Mouse (Mus musculus): ENCODE measurements at regions not wholly inside any gene's neighbourhood (a gene's known extent, or its start where the extent isn't known, plus 50 kb on each side); places are given as distances from the start of the nearest gene placed in this dataset.
A peak's percentile ranks its signal among the peaks of the same experiment; 100 is the strongest.

DNA sequence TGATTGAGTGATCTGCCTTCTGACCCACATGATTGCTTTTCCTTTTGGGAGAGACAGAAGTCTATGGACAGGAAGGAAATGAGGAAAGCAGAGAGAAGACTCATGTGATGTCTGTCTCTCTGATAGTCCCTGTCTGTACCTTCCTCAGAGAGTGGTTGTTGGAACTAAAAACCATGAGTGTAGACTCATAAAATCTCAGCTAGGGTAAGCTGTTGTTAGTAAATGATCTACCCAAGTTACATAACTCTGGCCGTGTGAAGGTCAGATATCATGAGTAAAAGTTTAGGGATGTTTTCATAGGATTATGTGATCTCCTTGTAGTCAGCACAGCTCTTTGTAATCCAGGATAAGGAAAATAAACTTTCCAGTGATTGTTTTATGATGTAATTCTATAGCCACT lies 183.0 kb upstream of the Slc30a5 start:
- DNase-seq (ENCODE audit: low spot score), result no peak

DNA sequence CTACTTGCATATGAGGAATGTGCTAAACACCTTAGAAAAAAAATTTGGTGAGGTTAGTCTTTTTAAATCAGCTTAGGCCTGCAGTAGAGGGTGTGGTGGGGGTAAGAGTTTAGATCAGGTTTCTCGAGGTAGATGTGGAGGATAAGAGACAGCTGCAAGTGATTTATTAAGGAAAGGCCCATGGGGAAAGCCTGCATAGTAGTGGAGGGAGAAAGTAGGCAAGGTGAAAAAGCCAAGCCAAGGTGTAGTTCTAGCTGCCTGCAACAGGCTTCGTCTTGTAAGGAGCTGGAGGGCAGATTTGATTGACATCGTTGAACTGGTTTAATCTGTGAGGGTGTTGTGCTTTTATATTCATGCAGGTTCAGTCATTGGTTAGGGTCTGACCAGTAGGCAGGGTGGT lies 182.2 kb upstream of the Slc30a5 start:
- DNase-seq (ENCODE audit: low spot score), result no peak

- DNase-seq (ENCODE audit: low spot score), result no peak
Measured at GRCm38 (mm10) chr13:101013604-101014003, 180.4 kb upstream of the Slc30a5 start.

- DNase-seq (ENCODE audit: low spot score), result no peak
Measured at GRCm38 (mm10) chr13:100990646-100991045, 157.4 kb upstream of the Slc30a5 start.

GRCm38 (mm10) chr13:100988671-100989531 lies 155.7 kb upstream of the Slc30a5 start:
- DNase-seq (ENCODE audit: low spot score), result no peak

DNA sequence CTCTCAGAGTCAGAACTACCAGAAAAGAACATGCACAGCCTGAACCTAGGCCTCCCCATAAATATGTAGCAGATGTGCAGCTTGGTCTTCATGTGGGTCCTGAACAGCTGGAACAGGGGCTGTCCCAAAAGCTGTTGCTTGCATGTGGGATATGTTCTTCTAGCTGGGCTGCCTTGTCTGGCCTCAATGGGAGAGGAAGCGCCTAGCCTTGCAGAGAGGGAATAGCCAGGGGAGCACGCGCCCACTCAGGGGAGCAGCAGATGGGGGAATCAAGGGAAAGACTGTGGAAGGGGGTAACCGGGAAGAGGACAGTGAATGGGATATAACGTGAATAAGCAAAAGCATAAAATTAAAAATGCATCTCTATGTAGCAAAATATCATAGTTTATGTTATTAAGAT lies 154.9 kb upstream of the Slc30a5 start:
- no peak for DNase-seq (ENCODE audit: low spot score)

DNA sequence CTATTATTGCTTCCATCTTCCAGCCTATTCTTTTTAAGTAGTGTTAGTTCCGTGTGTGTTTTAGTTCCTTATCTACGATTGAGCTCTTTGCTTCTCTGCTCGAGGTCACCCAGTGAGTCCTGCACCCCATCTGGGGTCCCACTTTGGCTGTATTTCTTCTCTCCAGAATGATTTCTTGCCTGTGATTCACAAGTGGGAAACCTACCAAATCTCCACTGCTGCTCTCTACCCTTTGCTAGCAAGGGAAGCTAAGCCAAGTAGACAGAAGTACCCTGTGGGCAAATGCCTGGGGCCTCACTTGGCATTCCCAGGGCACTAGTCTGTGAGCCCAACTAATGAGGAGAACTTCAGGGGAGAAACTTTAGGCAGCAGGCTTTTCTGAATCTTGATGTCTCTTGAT lies 142.5 kb upstream of the Slc30a5 start:
- DNase-seq (ENCODE audit: low spot score), result no peak

GRCm38 (mm10) chr13:100971080-100972017 lies 138.1 kb upstream of the Slc30a5 start:
- no peak for DNase-seq (ENCODE audit: low spot score)

GRCm38 (mm10) chr13:100962811-100963540 lies 129.7 kb upstream of the Slc30a5 start:
- no peak for DNase-seq (ENCODE audit: low spot score)

DNA sequence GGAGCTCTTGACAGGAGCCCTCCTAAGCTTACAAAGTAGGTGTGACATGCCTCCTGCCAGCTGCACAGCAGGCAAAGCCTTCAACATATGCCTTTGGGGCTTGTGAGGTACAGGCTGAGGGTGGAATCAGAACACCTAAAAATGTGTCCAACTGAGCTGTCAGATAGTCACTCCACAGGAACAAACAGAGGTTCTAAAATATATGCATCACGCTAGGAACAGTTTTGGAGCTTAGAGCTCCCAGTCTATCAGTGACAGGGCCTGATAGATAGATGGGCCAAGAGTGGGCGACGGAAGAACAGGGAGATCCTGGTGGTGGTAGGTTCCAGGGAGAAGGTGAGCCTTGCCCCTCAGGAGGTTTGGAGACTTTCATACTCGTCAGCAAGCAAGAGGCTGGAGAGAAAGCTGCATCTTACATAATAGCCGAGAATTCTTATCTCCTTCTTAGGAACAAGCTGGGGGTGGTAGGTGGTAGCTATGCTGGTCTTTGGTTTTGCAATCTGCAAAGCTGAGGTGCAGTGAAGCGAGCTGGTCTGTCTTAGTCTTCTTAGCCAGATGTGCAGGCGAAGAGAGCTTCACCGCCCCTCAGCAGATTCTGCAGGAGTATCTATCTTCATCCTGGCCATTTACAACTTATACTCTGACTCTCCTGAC lies 121.5 kb upstream of the Slc30a5 start:
- DNase-seq (ENCODE audit: low spot score), result no peak

- DNase-seq (ENCODE audit: low spot score), result no peak
Measured at GRCm38 (mm10) chr13:100954106-100954505, 120.9 kb upstream of the Slc30a5 start.

DNA sequence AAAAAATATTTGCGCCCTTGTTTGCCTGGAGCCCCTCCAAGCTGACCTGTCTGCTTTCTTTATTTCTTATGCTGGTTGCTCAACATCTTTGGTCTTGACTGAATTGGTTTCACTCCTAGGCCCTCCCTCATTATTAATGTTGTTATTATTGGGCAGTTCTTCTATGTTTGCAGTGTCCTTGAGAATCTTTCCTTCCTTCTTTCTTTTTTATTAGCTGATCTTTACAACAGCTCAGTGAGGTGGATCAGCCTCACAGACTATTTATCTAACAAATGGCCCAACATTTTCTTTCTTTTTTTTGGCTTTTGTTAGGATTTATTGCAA lies 117.9 kb upstream of the Slc30a5 start:
- no peak for DNase-seq (ENCODE audit: low spot score)

- no peak for DNase-seq (ENCODE audit: low spot score)
Measured at GRCm38 (mm10) chr13:100950348-100951184, 117.3 kb upstream of the Slc30a5 start.

DNA sequence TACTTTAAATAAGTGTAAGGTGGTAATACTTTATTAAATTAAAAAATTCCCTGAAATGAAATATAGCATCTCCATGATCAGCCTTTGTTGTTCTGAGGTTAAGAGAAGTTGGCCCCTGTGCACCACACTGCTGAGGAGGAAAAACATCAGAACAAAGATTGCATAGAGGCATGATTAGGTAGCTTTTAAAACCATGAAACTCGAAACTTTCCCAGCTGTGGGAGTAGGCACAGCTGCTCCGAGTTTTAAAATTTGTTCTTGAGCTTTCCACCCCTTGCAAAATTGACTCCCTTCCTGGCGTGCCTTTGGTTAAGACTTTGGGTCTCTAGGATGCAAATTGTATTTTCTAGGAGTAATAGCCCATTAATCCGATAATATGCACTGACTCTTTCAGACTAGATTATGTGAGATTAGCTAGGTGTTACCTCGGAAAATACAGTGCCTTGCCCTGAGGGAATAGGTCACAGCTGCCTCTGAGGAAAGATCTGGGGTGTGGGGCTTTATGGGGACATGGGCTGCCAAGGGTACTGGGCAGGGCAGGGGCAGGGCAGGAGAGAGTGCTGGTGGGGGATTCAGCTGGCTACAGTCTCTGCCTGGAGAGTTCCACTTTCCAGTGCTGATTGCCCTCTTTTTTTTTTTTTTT lies 110.1 kb upstream of the Slc30a5 start:
- DNase-seq (ENCODE audit: low spot score), result no peak

DNA sequence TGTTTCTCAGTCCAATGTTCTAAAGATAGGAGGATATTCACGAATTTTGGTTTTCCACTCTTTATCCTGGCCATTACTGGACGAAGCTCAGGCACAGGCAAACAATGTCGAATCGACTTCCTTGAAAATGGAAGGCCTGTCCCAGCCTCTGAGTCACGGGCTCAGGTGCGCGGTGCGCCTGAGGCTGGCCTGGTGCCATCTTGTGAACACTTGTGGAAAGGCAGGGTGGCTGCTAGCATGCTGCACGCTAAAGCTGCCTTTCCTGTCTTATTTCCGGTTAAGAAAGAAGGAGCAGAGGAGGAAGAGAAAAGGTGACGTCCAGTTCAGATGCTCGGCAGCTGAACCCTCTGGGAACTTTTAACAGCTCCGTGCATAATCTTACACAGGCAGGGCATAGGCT lies 107.6 kb upstream of the Slc30a5 start:
- DNase-seq (ENCODE audit: low spot score), result no peak

GRCm38 (mm10) chr13:100939677-100940076 lies 106.5 kb upstream of the Slc30a5 start:
- peak; percentile 51 for DNase-seq (ENCODE audit: low spot score)

DNA sequence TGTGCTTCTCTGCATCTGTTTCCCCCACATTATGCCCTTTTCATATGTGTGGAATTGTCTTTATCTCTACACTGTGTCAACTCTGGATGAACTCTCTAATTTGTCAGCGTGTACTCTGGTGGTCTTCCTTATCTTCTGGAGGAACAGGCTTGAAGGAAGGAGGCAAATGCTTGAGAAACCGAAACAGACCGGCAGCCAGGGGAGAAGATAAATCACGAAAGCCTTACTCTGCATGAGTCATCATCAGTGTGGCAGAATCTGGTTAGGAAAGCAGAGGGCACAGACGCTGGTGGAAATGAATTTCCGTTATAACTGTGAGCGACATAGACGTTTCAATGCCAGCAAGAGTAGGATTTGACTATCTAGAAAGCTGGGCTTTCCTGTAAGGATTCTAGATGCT lies 100.0 kb upstream of the Slc30a5 start:
- DNase-seq (ENCODE audit: low spot score), result no peak

- no peak for DNase-seq (ENCODE audit: low spot score)
Measured at GRCm38 (mm10) chr13:100899566-100899965, 66.3 kb upstream of the Slc30a5 start.

- no peak for DNase-seq (ENCODE audit: low spot score)
Measured at GRCm38 (mm10) chr13:100893871-100894270, 60.6 kb upstream of the Slc30a5 start.

DNA sequence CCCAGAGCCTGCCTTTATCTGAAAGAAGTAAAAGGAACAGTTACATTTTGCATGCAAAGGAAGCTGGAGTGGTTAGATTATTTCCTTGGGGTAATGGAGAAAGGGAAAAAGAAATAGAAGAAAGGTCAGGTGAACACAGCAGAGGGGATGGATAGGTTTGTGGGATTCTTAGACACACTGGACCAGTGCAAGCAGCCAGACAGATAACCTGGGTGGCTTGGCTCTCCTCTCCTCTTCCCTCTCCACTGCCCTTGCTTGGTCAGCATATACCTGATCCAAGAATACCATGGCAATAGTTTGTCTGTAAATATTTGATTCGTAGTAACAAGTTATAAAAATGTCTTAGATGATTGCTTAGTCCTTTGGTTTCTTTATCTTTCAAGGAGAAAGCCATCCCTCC lies 59.9 kb upstream of the Slc30a5 start:
- DNase-seq (ENCODE audit: low spot score), result no peak
